22 mouse cellular contexts compared by ENCODE assay signal in the genomic region with DNA sequence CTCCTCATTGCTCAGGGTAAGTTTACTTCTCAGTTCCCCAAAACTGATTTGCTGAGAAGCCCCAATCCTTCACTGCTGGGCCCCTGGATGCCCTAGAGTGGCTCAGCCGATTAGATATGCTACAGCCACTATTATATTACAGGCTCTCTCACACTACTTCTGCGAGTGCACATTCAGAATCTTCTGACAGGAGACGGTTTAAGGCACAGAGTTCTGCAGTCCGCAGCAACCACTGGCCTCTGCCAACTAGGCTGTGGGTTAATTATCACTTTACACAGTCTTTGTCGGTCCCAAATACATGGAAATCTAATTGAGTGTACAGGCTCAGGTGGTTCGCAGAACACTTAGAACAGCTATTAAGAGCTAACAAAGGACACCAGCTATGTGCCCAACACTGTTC.
DNase-seq lines count a peak whose midpoint lies in the region; ATAC-seq and TF ChIP-seq lines count a peak whose summit lies in the region.
"Had no signal": no experiment of that assay in that cellular context is flagged by ENCODE, and none has a peak within 500 bp of the region (broad histone marks: within the 10 kb centered on the region; RNA-seq: fewer than 3 reads in every experiment).

No protein-coding gene starts in this region.

- no peaks in the 10 kb centered on the region for H3K27me3 ChIP-seq in embryonic facial prominence, embryonic 13.5 days
- H3K27me3 ChIP-seq in embryonic facial prominence, embryonic 10.5 days (replicated peaks; ENCODE audit: low read depth, poor library complexity, severe bottlenecking) = no peaks in the 10 kb centered on the region
- no peaks in the 10 kb centered on the region for H3K27me3 ChIP-seq in midbrain, embryonic 13.5 days
- H3K27me3 ChIP-seq in midbrain, embryonic 14.5 days (ENCODE audit: control insufficient read depth, insufficient read depth, low read length) = no peaks in the 10 kb centered on the region
- no peaks in the 10 kb centered on the region for H3K27me3 ChIP-seq in forebrain, embryonic 14.5 days (replicated peaks; ENCODE audit: control insufficient read depth, insufficient read depth, low read length)
- no peaks in the 10 kb centered on the region for H3K27me3 ChIP-seq in hindbrain, postnatal 0 days (ENCODE audit: insufficient read depth, low read length)
- no peaks in the 10 kb centered on the region for H3K27me3 ChIP-seq in liver, embryonic 11.5 days (replicated peaks; ENCODE audit: control insufficient read depth, insufficient read depth, low read length)
- H3K27me3 ChIP-seq: embryonic facial prominence, embryonic 12.5 days; heart, embryonic 15.5 days; kidney, embryonic 15.5 days; limb, embryonic 12.5 days; neural tube, embryonic 12.5 days; stomach, embryonic 15.5 days had no signal

- no peak for ATAC-seq in embryonic facial prominence, embryonic 13.5 days (ENCODE audit: insufficient number of reproducible peaks, insufficient read depth, low FRiP score, low TSS enrichment, low read depth)
- ATAC-seq in midbrain, embryonic 13.5 days = 0 out of 2 replicates have a peak, but pooled peaks have one; percentile 20
- no peak for ATAC-seq in midbrain, embryonic 14.5 days (ENCODE audit: low FRiP score, low TSS enrichment)
- ATAC-seq in forebrain, embryonic 14.5 days = peak; percentile 84
- ATAC-seq in hindbrain, postnatal 0 days = peak; percentile 45; the same call in 1 of the 2 replicates
- no peak for ATAC-seq in CD4-positive, CD25-positive, alpha-beta regulatory T cell, adult 4 months
- ATAC-seq in liver, embryonic 11.5 days (replicated peaks; ENCODE audit: low FRiP score) = no peak
- ATAC-seq: intestine, embryonic 16.5 days; Patski had no signal

- no peak overlapping the region for H3K4me3 ChIP-seq in embryonic facial prominence, embryonic 13.5 days
- H3K4me3 ChIP-seq in embryonic facial prominence, embryonic 10.5 days = no peak overlapping the region
- H3K4me3 ChIP-seq in midbrain, embryonic 13.5 days (replicated peaks) = no peak overlapping the region
- H3K4me3 ChIP-seq in midbrain, embryonic 14.5 days (replicated peaks; ENCODE audit: low read depth, low read length) = no peak overlapping the region
- no peak overlapping the region for H3K4me3 ChIP-seq in forebrain, embryonic 14.5 days (ENCODE audit: low read depth, low read length)
- no peak overlapping the region for H3K4me3 ChIP-seq in hindbrain, postnatal 0 days (ENCODE audit: low read length)
- no peak overlapping the region for H3K4me3 ChIP-seq in liver, embryonic 11.5 days (ENCODE audit: low read depth, low read length)
- H3K4me3 ChIP-seq: embryonic facial prominence, embryonic 12.5 days; heart, embryonic 15.5 days; kidney, embryonic 15.5 days; limb, embryonic 12.5 days; neural tube, embryonic 12.5 days; stomach, embryonic 15.5 days had no signal

- H3K27ac ChIP-seq in embryonic facial prominence, embryonic 13.5 days = 0 out of 2 replicates have a peak overlapping the region, but pooled peaks have one; percentile 29
- no peak overlapping the region for H3K27ac ChIP-seq in embryonic facial prominence, embryonic 10.5 days (replicated peaks)
- H3K27ac ChIP-seq in midbrain, embryonic 13.5 days = no peak overlapping the region
- no peak overlapping the region; the same call in 1 of the 2 replicates for H3K27ac ChIP-seq in midbrain, embryonic 14.5 days (replicated peaks; ENCODE audit: low read depth, low read length)
- H3K27ac ChIP-seq in forebrain, embryonic 14.5 days (ENCODE audit: low read depth, low read length) = peak overlapping the region; percentile 15; the same call in 1 of the 2 replicates
- H3K27ac ChIP-seq in hindbrain, postnatal 0 days = peak overlapping the region; percentile 56; the same call in 1 of the 2 replicates
- no peak overlapping the region for H3K27ac ChIP-seq in liver, embryonic 11.5 days (ENCODE audit: low read depth, low read length)
- H3K27ac ChIP-seq: embryonic facial prominence, embryonic 12.5 days; heart, embryonic 15.5 days; kidney, embryonic 15.5 days; limb, embryonic 12.5 days; liver, embryonic 14.5 days; neural tube, embryonic 12.5 days; stomach, embryonic 15.5 days had no signal

- H3K9me3 ChIP-seq in embryonic facial prominence, embryonic 13.5 days = no peaks in the 10 kb centered on the region
- no peaks in the 10 kb centered on the region for H3K9me3 ChIP-seq in embryonic facial prominence, embryonic 10.5 days
- no peaks in the 10 kb centered on the region for H3K9me3 ChIP-seq in midbrain, embryonic 13.5 days
- no peaks in the 10 kb centered on the region for H3K9me3 ChIP-seq in midbrain, embryonic 14.5 days (ENCODE audit: control insufficient read depth, low read length)
- H3K9me3 ChIP-seq in forebrain, embryonic 14.5 days (replicated peaks; ENCODE audit: control insufficient read depth, low read length) = no peaks in the 10 kb centered on the region
- no peaks in the 10 kb centered on the region for H3K9me3 ChIP-seq in hindbrain, postnatal 0 days (ENCODE audit: low read length)
- H3K9me3 ChIP-seq in liver, embryonic 11.5 days (ENCODE audit: control insufficient read depth, low read length) = no peaks in the 10 kb centered on the region
- H3K9me3 ChIP-seq: embryonic facial prominence, embryonic 12.5 days; heart, embryonic 15.5 days; kidney, embryonic 15.5 days; limb, embryonic 12.5 days; neural tube, embryonic 12.5 days; stomach, embryonic 15.5 days had no signal

- no peaks in the 10 kb centered on the region for H3K36me3 ChIP-seq in embryonic facial prominence, embryonic 13.5 days
- H3K36me3 ChIP-seq in embryonic facial prominence, embryonic 10.5 days (replicated peaks) = no peaks in the 10 kb centered on the region
- no peaks in the 10 kb centered on the region for H3K36me3 ChIP-seq in midbrain, embryonic 13.5 days
- H3K36me3 ChIP-seq in midbrain, embryonic 14.5 days (ENCODE audit: control insufficient read depth, insufficient read depth, low read length) = no peaks in the 10 kb centered on the region
- no peaks in the 10 kb centered on the region for H3K36me3 ChIP-seq in forebrain, embryonic 14.5 days (ENCODE audit: control insufficient read depth, insufficient read depth, low read length)
- H3K36me3 ChIP-seq in hindbrain, postnatal 0 days (ENCODE audit: insufficient read depth, low read length) = no peaks in the 10 kb centered on the region
- no peaks in the 10 kb centered on the region for H3K36me3 ChIP-seq in liver, embryonic 11.5 days (ENCODE audit: control insufficient read depth, insufficient read depth, low read length)
- H3K36me3 ChIP-seq: embryonic facial prominence, embryonic 12.5 days; heart, embryonic 15.5 days; kidney, embryonic 15.5 days; limb, embryonic 12.5 days; neural tube, embryonic 12.5 days; stomach, embryonic 15.5 days had no signal

- WGBS in embryonic facial prominence, embryonic 13.5 days = 55% methylated on average over 6 of the region's 6 CpGs
- 80% methylated on average over 6 of the region's 6 CpGs for WGBS in embryonic facial prominence, embryonic 10.5 days
- 44% methylated on average over 6 of the region's 6 CpGs for WGBS in midbrain, embryonic 13.5 days
- 61% methylated on average over 6 of the region's 6 CpGs for WGBS in midbrain, embryonic 14.5 days
- WGBS in forebrain, embryonic 14.5 days = 22% methylated on average over 6 of the region's 6 CpGs
- 31% methylated on average over 6 of the region's 6 CpGs for WGBS in hindbrain, postnatal 0 days
- WGBS in liver, embryonic 11.5 days = 84% methylated on average over 6 of the region's 6 CpGs

- no peak for TF ChIP-seq CTCF in hindbrain, postnatal 0 days (IDR thresholded peaks at IDR 0.05; ENCODE audit: low read depth)

- peaks cover 15% of the 10 kb centered on the region for H3K4me1 ChIP-seq in embryonic facial prominence, embryonic 13.5 days
- no peaks in the 10 kb centered on the region for H3K4me1 ChIP-seq in embryonic facial prominence, embryonic 10.5 days
- peaks cover 14% of the 10 kb centered on the region for H3K4me1 ChIP-seq in midbrain, embryonic 13.5 days (replicated peaks)
- H3K4me1 ChIP-seq in midbrain, embryonic 14.5 days (ENCODE audit: control insufficient read depth, insufficient read depth, low read length) = no peaks in the 10 kb centered on the region
- peaks cover 20% of the 10 kb centered on the region for H3K4me1 ChIP-seq in forebrain, embryonic 14.5 days (ENCODE audit: control insufficient read depth, insufficient read depth, low read length)
- H3K4me1 ChIP-seq in hindbrain, postnatal 0 days (ENCODE audit: insufficient read depth, low read length) = no peaks in the 10 kb centered on the region; the same call in 1 of the 2 replicates
- no peaks in the 10 kb centered on the region for H3K4me1 ChIP-seq in liver, embryonic 11.5 days (replicated peaks; ENCODE audit: control insufficient read depth, insufficient read depth, low read length)
- H3K4me1 ChIP-seq: heart, embryonic 15.5 days; stomach, embryonic 15.5 days had no signal

- no peak overlapping the region for H3K9ac ChIP-seq in embryonic facial prominence, embryonic 13.5 days
- H3K9ac ChIP-seq in midbrain, embryonic 13.5 days (replicated peaks) = no peak overlapping the region
- H3K9ac ChIP-seq in midbrain, embryonic 14.5 days (replicated peaks; ENCODE audit: low read length) = no peak overlapping the region
- no peak overlapping the region for H3K9ac ChIP-seq in forebrain, embryonic 14.5 days (ENCODE audit: low read length)
- no peak overlapping the region for H3K9ac ChIP-seq in hindbrain, postnatal 0 days (replicated peaks; ENCODE audit: low read length)
- H3K9ac ChIP-seq in liver, embryonic 11.5 days (ENCODE audit: low read depth, low read length) = no peak overlapping the region
- H3K9ac ChIP-seq: embryonic facial prominence, embryonic 12.5 days; heart, embryonic 15.5 days; kidney, embryonic 15.5 days; limb, embryonic 12.5 days; liver, embryonic 14.5 days; neural tube, embryonic 12.5 days; stomach, embryonic 15.5 days had no signal

- no peak for DNase-seq in embryonic facial prominence, embryonic 10.5 days (ENCODE audit: low spot score)
- no peak for DNase-seq in midbrain, embryonic 14.5 days
- peak; percentile 78 for DNase-seq in forebrain, embryonic 14.5 days (ENCODE audit: low spot score)
- peak; percentile 43 for DNase-seq in hindbrain, postnatal 0 days (ENCODE audit: low spot score)
- DNase-seq in liver, embryonic 11.5 days (ENCODE audit: low spot score) = no peak
- DNase-seq: adrenal gland, adult 8-10 months; cerebellum, adult 9-10 months; heart, postnatal 4 days; right cerebral cortex, postnatal 14 days; thymus, adult 18-20 months had no signal

- H3K4me2 ChIP-seq in embryonic facial prominence, embryonic 13.5 days = no peak overlapping the region
- no peak overlapping the region for H3K4me2 ChIP-seq in midbrain, embryonic 13.5 days (replicated peaks)
- no peak overlapping the region for H3K4me2 ChIP-seq in midbrain, embryonic 14.5 days (ENCODE audit: low read length)
- no peak overlapping the region; the same call in 1 of the 2 replicates for H3K4me2 ChIP-seq in forebrain, embryonic 14.5 days (ENCODE audit: low read length)
- peak overlapping the region; percentile 5; the same call in 1 of the 2 replicates for H3K4me2 ChIP-seq in hindbrain, postnatal 0 days (ENCODE audit: low read depth, low read length)
- no peak overlapping the region for H3K4me2 ChIP-seq in liver, embryonic 11.5 days
- H3K4me2 ChIP-seq: embryonic facial prominence, embryonic 12.5 days; heart, embryonic 15.5 days; kidney, embryonic 15.5 days; limb, embryonic 12.5 days; neural tube, embryonic 12.5 days; stomach, embryonic 15.5 days had no signal

Comparison
In these comparisons a context has a peak if more than half of its experiments do, and no peak if none do; other contexts are left out.
1. ATAC-seq: peak in midbrain, embryonic 13.5 days (single experiment), forebrain, embryonic 14.5 days (single experiment) and hindbrain, postnatal 0 days (single experiment); none in embryonic facial prominence, embryonic 13.5 days (single experiment), midbrain, embryonic 14.5 days (single experiment), CD4-positive, CD25-positive, alpha-beta regulatory T cell, adult 4 months (single experiment) and liver, embryonic 11.5 days (single experiment).
2. H3K27ac ChIP-seq: peak in embryonic facial prominence, embryonic 13.5 days (single experiment), forebrain, embryonic 14.5 days (single experiment) and hindbrain, postnatal 0 days (single experiment); none in embryonic facial prominence, embryonic 10.5 days (single experiment), midbrain, embryonic 13.5 days (single experiment), midbrain, embryonic 14.5 days (single experiment) and liver, embryonic 11.5 days (single experiment).
3. DNase-seq: peak in forebrain, embryonic 14.5 days (single experiment) and hindbrain, postnatal 0 days (single experiment); none in embryonic facial prominence, embryonic 10.5 days (single experiment), midbrain, embryonic 14.5 days (single experiment) and liver, embryonic 11.5 days (single experiment).